Mouse (Mus musculus): ENCODE results near the gene Slc8a2.

DNA sequence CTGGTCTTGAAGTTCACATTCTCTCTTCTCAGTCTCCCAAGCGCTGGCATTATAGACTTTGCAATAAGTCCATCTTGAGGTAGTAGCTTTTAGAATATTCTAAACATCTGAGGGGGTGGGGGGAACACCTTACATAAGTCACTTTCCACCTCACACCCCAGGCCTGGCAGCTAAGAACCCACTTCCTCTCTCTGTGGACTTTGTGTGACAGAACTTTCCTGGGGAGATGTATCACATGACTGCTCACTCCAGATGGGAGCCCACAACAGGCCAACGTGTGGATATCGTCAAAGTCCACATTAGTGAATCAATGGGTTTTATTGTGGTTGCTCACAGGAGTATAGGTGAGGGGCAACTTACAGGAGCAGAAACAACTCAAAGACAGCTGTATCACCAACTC, 64.1 kb downstream of the Slc8a2 start:
- no peak for TF ChIP-seq CTCF (IDR thresholded peaks at IDR 0.05; ENCODE audit: low read depth, low read length)
- no peak for TF ChIP-seq POLR2A (IDR thresholded peaks at IDR 0.05; ENCODE audit: borderline replicate concordance, low read depth, low read length)
